Mouse (Mus musculus) heart, postnatal 0 days (tissue): ENCODE measurements around the gene Nsun4.

Source experiments
- CTCF ChIP-seq: IDR thresholded peaks from 2 replicates; pipeline ENCODE4 v1.5.1; 2016; ENCODE audit warnings: antibody characterized with exemption, control low read depth, low read depth
- EP300 ChIP-seq: IDR thresholded peaks from 2 replicates; pipeline ENCODE4 v1.6.1; 2016; ENCODE audit warnings: antibody characterized with exemption, low read depth

DNA sequence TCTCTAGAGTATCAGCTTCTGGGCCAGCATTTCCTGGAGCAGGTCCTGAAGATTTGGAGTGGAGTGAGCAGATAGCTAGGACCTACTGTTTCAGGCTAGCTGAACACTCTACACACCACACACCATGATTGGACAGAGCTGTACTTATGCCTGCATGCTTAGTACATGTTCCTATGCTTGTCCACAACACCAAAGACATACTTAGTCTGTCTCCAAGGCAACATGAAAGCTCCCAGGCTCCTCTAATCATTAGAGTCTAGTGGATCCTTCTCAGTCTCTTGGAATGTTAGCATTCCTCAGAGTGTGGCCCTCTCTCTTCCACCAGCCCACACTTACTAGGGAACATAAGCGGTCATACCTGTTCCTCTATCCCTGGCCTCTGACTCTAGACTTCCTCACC is 66.2 kb downstream of the Nsun4 start:
- TF ChIP-seq CTCF = no peak
- TF ChIP-seq EP300 = no peak
